Mouse (Mus musculus): ENCODE data around the gene Zg16.
A peak's percentile ranks its signal among the peaks of the same experiment; 100 is the strongest.
"Not testable (repeated sequence)": the region's sequence is repeated elsewhere in the genome, so short reads cannot be mapped to it uniquely, and the experiment has no call there.

Zg16 gene

GRCm38 (mm10) chr7:127104560-127105332 lies 17.6 kb upstream of the Zg16 start:
- DNase-seq (ENCODE audit: low read depth, low spot score): no peak

GRCm38 (mm10) chr7:127103960-127104359 lies 16.8 kb upstream of the Zg16 start:
- DNase-seq (ENCODE audit: low read depth, low spot score): no peak

GRCm38 (mm10) chr7:127102148-127102547 lies 15.0 kb upstream of the Zg16 start:
- DNase-seq (ENCODE audit: low read depth, low spot score): no peak

- no peak for DNase-seq (ENCODE audit: low read depth, low spot score)
These were observed 14.4 kb upstream of the Zg16 start for GRCm38 (mm10) chr7:127101451-127102016.

- no peak for DNase-seq (ENCODE audit: low read depth, low spot score)
These were observed 12.4 kb upstream of the Zg16 start for GRCm38 (mm10) chr7:127099528-127099927.

GRCm38 (mm10) chr7:127098950-127099349 lies 11.8 kb upstream of the Zg16 start:
- DNase-seq (ENCODE audit: low read depth, low spot score): no peak

- DNase-seq (ENCODE audit: low read depth, low spot score): no peak
These were observed 11.4 kb upstream of the Zg16 start for GRCm38 (mm10) chr7:127098521-127098920.

- no peak for DNase-seq (ENCODE audit: low read depth, low spot score)
These were observed 9.3 kb upstream of the Zg16 start for GRCm38 (mm10) chr7:127096456-127096855.

- no peak for DNase-seq (ENCODE audit: low read depth, low spot score)
These were observed 6.8 kb upstream of the Zg16 start for GRCm38 (mm10) chr7:127093914-127094313.

GRCm38 (mm10) chr7:127091114-127091896 lies 4.2 kb upstream of the Zg16 start, which contains the start of gene AI467606:
Gene AI467606 (plus strand): TSS chr7:127091359.
- peak; percentile 67 for DNase-seq (ENCODE audit: low read depth, low spot score)

- DNase-seq (ENCODE audit: low read depth, low spot score): no peak
These were observed 3.3 kb upstream of the Zg16 start for GRCm38 (mm10) chr7:127090154-127091113.

- peak; percentile 33 for DNase-seq (ENCODE audit: low read depth, low spot score)
These were observed 2.0 kb upstream of the Zg16 start for GRCm38 (mm10) chr7:127088901-127089845.

GRCm38 (mm10) chr7:127088083-127088482 lies 955 bp upstream of the Zg16 start:
- no peak for DNase-seq (ENCODE audit: low read depth, low spot score)

GRCm38 (mm10) chr7:127085751-127086150 lies 1.4 kb downstream of the Zg16 start:
- not testable (repeated sequence) for DNase-seq (ENCODE audit: low read depth, low spot score)

- no peak for DNase-seq (ENCODE audit: low read depth, low spot score)
These were observed 2.3 kb downstream of the Zg16 start for GRCm38 (mm10) chr7:127084794-127085193.

- DNase-seq (ENCODE audit: low read depth, low spot score): no peak
These were observed 3.4 kb downstream of the Zg16 start for GRCm38 (mm10) chr7:127083689-127084088.

GRCm38 (mm10) chr7:127082995-127083394 lies 4.1 kb downstream of the Zg16 start:
- DNase-seq (ENCODE audit: low read depth, low spot score): no peak

- no peak for DNase-seq (ENCODE audit: low read depth, low spot score)
These were observed 4.9 kb downstream of the Zg16 start for GRCm38 (mm10) chr7:127082271-127082670.

GRCm38 (mm10) chr7:127080045-127080444 lies 7.1 kb downstream of the Zg16 start:
- DNase-seq (ENCODE audit: low read depth, low spot score): no peak

GRCm38 (mm10) chr7:127077692-127078091 lies 9.4 kb downstream of the Zg16 start:
- no peak for DNase-seq (ENCODE audit: low read depth, low spot score)
